Mouse (Mus musculus): Measurements from ENCODE around the gene Tlr5. TPM values are rescaled to one million over a fixed set of nuclear protein-coding genes. Genes with fewer than 3 reads are reported as not detected.

The Tlr5 gene
- polyA plus RNA-seq (2017; shearing (Covaris generic)) = not detected

GRCm38 (mm10) chr1:182954287-182955046, at the start of gene Tlr5:
Tlr5 (plus strand) TSS chr1:182954788.

Other genes with a start within 250 kb of the Tlr5 start
- not detected for gene Ccdc185, start 205.6 kb upstream of the Tlr5 start, polyA plus RNA-seq (2017; shearing (Covaris generic))
- 0.83 TPM for gene Susd4, start 190.9 kb upstream of the Tlr5 start, polyA plus RNA-seq (2017; shearing (Covaris generic))